Mouse (Mus musculus): ENCODE results near the gene 9930111J21Rik2. TPM values are rescaled to one million over a fixed set of nuclear protein-coding genes. Genes with fewer than 3 reads are reported as not detected.
"Not testable (repeated sequence)": the region's sequence is repeated elsewhere in the genome, so short reads cannot be mapped to it uniquely, and the experiment has no call there.

Gene 9930111J21Rik2
- polyA plus RNA-seq (2014; fragmentation: Nextera tagmentation; extraction: Ambion mirVana), result 0.81 and 1.2 TPM in 2 replicates

GRCm38 (mm10) chr11:49051093-49051891 lies at the start of gene 9930111J21Rik2:
Gene 9930111J21Rik2, minus strand, starts transcription at chr11:49051242.
- not testable (repeated sequence) for H3K4me1 ChIP-seq (ENCODE audit: control insufficient read depth, insufficient read depth, low read length); H3K4me3 ChIP-seq (ENCODE audit: low read depth, low read length); H3K9me3 ChIP-seq (ENCODE audit: control insufficient read depth, low read depth, low read length); H3K27ac ChIP-seq (ENCODE audit: low read length); H3K27me3 ChIP-seq (ENCODE audit: control insufficient read depth, insufficient read depth, low read length); H3K4me2 ChIP-seq (replicated peaks; ENCODE audit: low read depth, low read length); H3K9ac ChIP-seq (replicated peaks; ENCODE audit: low read depth, low read length); ATAC-seq (ENCODE audit: insufficient number of reproducible peaks, insufficient read depth, low FRiP score, low read depth); H3K36me3 ChIP-seq (ENCODE audit: control insufficient read depth, insufficient read depth, low read length)
- 69% methylated on average over 1 of the region's 6 CpGs for WGBS

- WGBS, result 89% methylated on average over 3 of the region's 3 CpGs
- no peak for ATAC-seq (ENCODE audit: insufficient number of reproducible peaks, insufficient read depth, low FRiP score, low read depth)
- no peak overlapping the region for H3K4me3 ChIP-seq (ENCODE audit: low read depth, low read length)
- H3K4me1 ChIP-seq (ENCODE audit: control insufficient read depth, insufficient read depth, low read length), result no peaks in the 10 kb centered on the region
- no peak overlapping the region for H3K4me2 ChIP-seq (replicated peaks; ENCODE audit: low read depth, low read length)
- no peak overlapping the region for H3K9ac ChIP-seq (replicated peaks; ENCODE audit: low read depth, low read length)
- no peaks in the 10 kb centered on the region for H3K36me3 ChIP-seq (ENCODE audit: control insufficient read depth, insufficient read depth, low read length)
- no peaks in the 10 kb centered on the region for H3K9me3 ChIP-seq (ENCODE audit: control insufficient read depth, low read depth, low read length)
- H3K27ac ChIP-seq (ENCODE audit: low read length), result no peak overlapping the region
- H3K27me3 ChIP-seq (ENCODE audit: control insufficient read depth, insufficient read depth, low read length), result no peaks in the 10 kb centered on the region
Measured at GRCm38 (mm10) chr11:49100409-49100808, 49.4 kb upstream of the 9930111J21Rik2 start.

- Histone ChIP-seq H3K4me2 (replicated peaks; ENCODE audit: low read depth, low read length) (no peak overlapping the region), H3K36me3 (ENCODE audit: control insufficient read depth, insufficient read depth, low read length) (no peaks in the 10 kb centered on the region), H3K9me3 (ENCODE audit: control insufficient read depth, low read depth, low read length) (no peaks in the 10 kb centered on the region), H3K27ac (ENCODE audit: low read length) (no peak overlapping the region), H3K4me3 (ENCODE audit: low read depth, low read length) (no peak overlapping the region), H3K9ac (replicated peaks; ENCODE audit: low read depth, low read length) (no peak overlapping the region), H3K27me3 (ENCODE audit: control insufficient read depth, insufficient read depth, low read length) (no peaks in the 10 kb centered on the region), H3K4me1 (ENCODE audit: control insufficient read depth, insufficient read depth, low read length) (no peaks in the 10 kb centered on the region)
- ATAC-seq (ENCODE audit: insufficient number of reproducible peaks, insufficient read depth, low FRiP score, low read depth), result no peak
- WGBS, result 86% methylated on average over 4 of the region's 4 CpGs
Measured at GRCm38 (mm10) chr11:49095367-49095766, 44.3 kb upstream of the 9930111J21Rik2 start.

GRCm38 (mm10) chr11:49093861-49094660 lies 43.0 kb upstream of the 9930111J21Rik2 start:
- H3K4me3 ChIP-seq (ENCODE audit: low read depth, low read length), result no peak overlapping the region
- H3K36me3 ChIP-seq (ENCODE audit: control insufficient read depth, insufficient read depth, low read length), result no peaks in the 10 kb centered on the region
- H3K9ac ChIP-seq (replicated peaks; ENCODE audit: low read depth, low read length), result no peak overlapping the region
- ATAC-seq (ENCODE audit: insufficient number of reproducible peaks, insufficient read depth, low FRiP score, low read depth), result no peak
- 82% methylated on average over 6 of the region's 6 CpGs for WGBS
- no peaks in the 10 kb centered on the region for H3K9me3 ChIP-seq (ENCODE audit: control insufficient read depth, low read depth, low read length)
- no peak overlapping the region for H3K27ac ChIP-seq (ENCODE audit: low read length)
- no peak overlapping the region for H3K4me2 ChIP-seq (replicated peaks; ENCODE audit: low read depth, low read length)
- H3K27me3 ChIP-seq (ENCODE audit: control insufficient read depth, insufficient read depth, low read length), result no peaks in the 10 kb centered on the region
- no peaks in the 10 kb centered on the region for H3K4me1 ChIP-seq (ENCODE audit: control insufficient read depth, insufficient read depth, low read length)

GRCm38 (mm10) chr11:49092786-49093185 lies 41.7 kb upstream of the 9930111J21Rik2 start:
- peaks cover 4% of the 10 kb centered on the region; the same call in 1 of the 2 replicates for H3K4me1 ChIP-seq (ENCODE audit: control insufficient read depth, insufficient read depth, low read length)
- 87% methylated on average over 2 of the region's 2 CpGs for WGBS
- no peaks in the 10 kb centered on the region for H3K9me3 ChIP-seq (ENCODE audit: control insufficient read depth, low read depth, low read length)
- H3K4me3 ChIP-seq (ENCODE audit: low read depth, low read length), result no peak overlapping the region
- ATAC-seq (ENCODE audit: insufficient number of reproducible peaks, insufficient read depth, low FRiP score, low read depth), result no peak
- no peak overlapping the region for H3K9ac ChIP-seq (replicated peaks; ENCODE audit: low read depth, low read length)
- H3K4me2 ChIP-seq (replicated peaks; ENCODE audit: low read depth, low read length), result no peak overlapping the region
- no peaks in the 10 kb centered on the region for H3K36me3 ChIP-seq (ENCODE audit: control insufficient read depth, insufficient read depth, low read length)
- H3K27ac ChIP-seq (ENCODE audit: low read length), result no peak overlapping the region
- H3K27me3 ChIP-seq (ENCODE audit: control insufficient read depth, insufficient read depth, low read length), result no peaks in the 10 kb centered on the region

GRCm38 (mm10) chr11:49092053-49092586 lies 41.1 kb upstream of the 9930111J21Rik2 start:
- Histone ChIP-seq H3K36me3 (ENCODE audit: control insufficient read depth, insufficient read depth, low read length) (no peaks in the 10 kb centered on the region), H3K27me3 (ENCODE audit: control insufficient read depth, insufficient read depth, low read length) (no peaks in the 10 kb centered on the region), H3K4me3 (ENCODE audit: low read depth, low read length) (no peak overlapping the region), H3K9ac (replicated peaks; ENCODE audit: low read depth, low read length) (no peak overlapping the region), H3K4me2 (replicated peaks; ENCODE audit: low read depth, low read length) (no peak overlapping the region), H3K4me1 (ENCODE audit: control insufficient read depth, insufficient read depth, low read length) (peaks cover 5% of the 10 kb centered on the region; the same call in 1 of the 2 replicates), H3K9me3 (ENCODE audit: control insufficient read depth, low read depth, low read length) (no peaks in the 10 kb centered on the region), H3K27ac (ENCODE audit: low read length) (no peak overlapping the region)
- 88% methylated on average over 1 of the region's 1 CpGs for WGBS
- no peak for ATAC-seq (ENCODE audit: insufficient number of reproducible peaks, insufficient read depth, low FRiP score, low read depth)

GRCm38 (mm10) chr11:49091171-49091570 lies 40.1 kb upstream of the 9930111J21Rik2 start:
- Histone ChIP-seq H3K4me2 (replicated peaks; ENCODE audit: low read depth, low read length) (no peak overlapping the region), H3K36me3 (ENCODE audit: control insufficient read depth, insufficient read depth, low read length) (no peaks in the 10 kb centered on the region), H3K27me3 (ENCODE audit: control insufficient read depth, insufficient read depth, low read length) (no peaks in the 10 kb centered on the region), H3K4me3 (ENCODE audit: low read depth, low read length) (no peak overlapping the region), H3K9ac (replicated peaks; ENCODE audit: low read depth, low read length) (no peak overlapping the region), H3K9me3 (ENCODE audit: control insufficient read depth, low read depth, low read length) (no peaks in the 10 kb centered on the region), H3K4me1 (ENCODE audit: control insufficient read depth, insufficient read depth, low read length) (peaks cover 5% of the 10 kb centered on the region; the same call in 1 of the 2 replicates), H3K27ac (ENCODE audit: low read length) (no peak overlapping the region)
- WGBS, result 76% methylated on average over 4 of the region's 4 CpGs
- ATAC-seq (ENCODE audit: insufficient number of reproducible peaks, insufficient read depth, low FRiP score, low read depth), result no peak

- Histone ChIP-seq H3K27me3 (ENCODE audit: control insufficient read depth, insufficient read depth, low read length) (no peaks in the 10 kb centered on the region), H3K9ac (replicated peaks; ENCODE audit: low read depth, low read length) (no peak overlapping the region), H3K4me2 (replicated peaks; ENCODE audit: low read depth, low read length) (no peak overlapping the region), H3K4me3 (ENCODE audit: low read depth, low read length) (no peak overlapping the region), H3K36me3 (ENCODE audit: control insufficient read depth, insufficient read depth, low read length) (no peaks in the 10 kb centered on the region), H3K27ac (ENCODE audit: low read length) (no peak overlapping the region), H3K4me1 (ENCODE audit: control insufficient read depth, insufficient read depth, low read length) (peaks cover 5% of the 10 kb centered on the region; the same call in 1 of the 2 replicates), H3K9me3 (ENCODE audit: control insufficient read depth, low read depth, low read length) (no peaks in the 10 kb centered on the region)
- WGBS, result 80% methylated on average over 5 of the region's 5 CpGs
- ATAC-seq (ENCODE audit: insufficient number of reproducible peaks, insufficient read depth, low FRiP score, low read depth), result no peak
Measured at GRCm38 (mm10) chr11:49090551-49090950, 39.5 kb upstream of the 9930111J21Rik2 start.
